Mouse (Mus musculus) cortical plate, adult 2 months (tissue): Measurements from ENCODE around the gene Zdhhc6. TPM values are rescaled to one million over a fixed set of nuclear protein-coding genes. Genes with fewer than 3 reads are reported as not detected.

Experiments
- H3K27ac ChIP-seq: fragments of 200-500 bp; 2 replicates; pipeline ENCODE4 v1.5.1; 2012; ENCODE audit warnings: low read length, control low read depth, inconsistent platforms; ENCODE audit not compliant: insufficient read depth
- H3K4me1 ChIP-seq: fragments of 200-500 bp; 2 replicates; pipeline ENCODE4 v1.6.1; 2011; ENCODE audit warnings: low read length; ENCODE audit not compliant: control insufficient read depth, insufficient read depth
- H3K4me3 ChIP-seq: fragments of 200-500 bp; 2 replicates; pipeline ENCODE4 v1.5.1; 2011; ENCODE audit warnings: mild to moderate bottlenecking, low read length, control low read depth; ENCODE audit not compliant: insufficient read depth
- CTCF ChIP-seq: fragments of 200-500 bp; IDR thresholded peaks from 2 replicates; pipeline ENCODE4 v1.5.1; 2011; ENCODE audit warnings: mild to moderate bottlenecking, control low read depth, low read length; ENCODE audit not compliant: insufficient read depth; ENCODE audit errors: extremely low read depth
- POLR2A ChIP-seq: fragments of 200-500 bp; IDR thresholded peaks from 2 replicates; pipeline ENCODE4 v1.6.1; 2011; ENCODE audit warnings: mild to moderate bottlenecking, low read length, control low read depth; ENCODE audit not compliant: insufficient read depth; ENCODE audit errors: extremely low read depth
- polyA plus RNA-seq: library from polyadenylated mRNA; depleted of rRNA; stranded (reverse); fragments of >200 nt; gene quantifications from 2 replicates; pipeline ENCODE4 v1.2.3, GENCODE M21; 2012; rRNA removed

Zdhhc6 gene
- polyA plus RNA-seq: 24.6 and 27.2 TPM in 2 replicates

GRCm38 (mm10) chr19:55315452-55316108 is at the start of gene Zdhhc6:
Gene Zdhhc6, minus strand, starts transcription at chr19:55316032.
- TF ChIP-seq POLR2A (peak; percentile 54; the same call in 1 of the 2 replicates), CTCF (no peak)
- Histone ChIP-seq H3K4me3 (peak within 1 kb of the TSS; percentile 76), H3K4me1 (peaks cover 5% of the 10 kb centered on the region), H3K27ac (peak within 1 kb of the TSS; percentile 57)

GRCm38 (mm10) chr19:55362606-55363005 is 46.8 kb upstream of the Zdhhc6 start:
- H3K4me3 ChIP-seq: no peak overlapping the region
- H3K27ac ChIP-seq: peak overlapping the region; percentile 67; the same call in 1 of the 2 replicates
- TF ChIP-seq POLR2A (no peak), CTCF (no peak)
- H3K4me1 ChIP-seq: peaks cover 2% of the 10 kb centered on the region; the same call in 1 of the 2 replicates

GRCm38 (mm10) chr19:55350673-55351378 is 35.0 kb upstream of the Zdhhc6 start:
- Histone ChIP-seq H3K27ac (no peak overlapping the region), H3K4me1 (no peaks in the 10 kb centered on the region)
- TF ChIP-seq CTCF (no peak), POLR2A (no peak)

GRCm38 (mm10) chr19:55348187-55348586 is 32.4 kb upstream of the Zdhhc6 start:
- Histone ChIP-seq H3K4me1 (no peaks in the 10 kb centered on the region), H3K27ac (no peak overlapping the region), H3K4me3 (no peak overlapping the region)
- no peak for TF ChIP-seq CTCF
- TF ChIP-seq POLR2A: no peak

More at GRCm38 (mm10) chr19:55350673-55351378, 35.0 kb upstream of the Zdhhc6 start:
- H3K4me3 ChIP-seq: no peak overlapping the region

- no peak overlapping the region for H3K27ac ChIP-seq
- H3K4me3 ChIP-seq: no peak overlapping the region
- TF ChIP-seq POLR2A: no peak
- no peak for TF ChIP-seq CTCF
- H3K4me1 ChIP-seq: no peaks in the 10 kb centered on the region
These were observed 27.4 kb upstream of the Zdhhc6 start for GRCm38 (mm10) chr19:55343274-55343673.

GRCm38 (mm10) chr19:55342423-55342822 is 26.6 kb upstream of the Zdhhc6 start:
- Histone ChIP-seq H3K4me1 (no peaks in the 10 kb centered on the region), H3K4me3 (no peak overlapping the region), H3K27ac (no peak overlapping the region)
- TF ChIP-seq CTCF (no peak), POLR2A (no peak)

- H3K27ac ChIP-seq: no peak overlapping the region
- H3K4me1 ChIP-seq: no peaks in the 10 kb centered on the region; the same call in 1 of the 2 replicates
- TF ChIP-seq CTCF (0 out of 2 replicates have a peak, but pooled peaks have one; percentile 7), POLR2A (no peak)
- H3K4me3 ChIP-seq: no peak overlapping the region
These were observed 25.5 kb upstream of the Zdhhc6 start for GRCm38 (mm10) chr19:55341377-55341776.

GRCm38 (mm10) chr19:55340521-55340920 is 24.7 kb upstream of the Zdhhc6 start:
- no peak overlapping the region for H3K4me3 ChIP-seq
- no peak for TF ChIP-seq CTCF
- no peak for TF ChIP-seq POLR2A
- no peaks in the 10 kb centered on the region; the same call in 1 of the 2 replicates for H3K4me1 ChIP-seq
- no peak overlapping the region for H3K27ac ChIP-seq

- no peaks in the 10 kb centered on the region; the same call in 1 of the 2 replicates for H3K4me1 ChIP-seq
- H3K4me3 ChIP-seq: no peak overlapping the region
- TF ChIP-seq POLR2A (no peak), CTCF (no peak)
- no peak overlapping the region for H3K27ac ChIP-seq
These were observed 21.8 kb upstream of the Zdhhc6 start for GRCm38 (mm10) chr19:55337664-55338063.
